Mouse (Mus musculus) CH12.LX (cell line): Measurements from ENCODE around the gene Vmn1r224.

Experiments
- CHD2 ChIP-seq: IDR thresholded peaks from 2 replicates; pipeline ENCODE4 v1.6.1; 2011; ENCODE audit warnings: low read length, improper control_type of control experiment
- CTCF ChIP-seq, 2 experiments: IDR thresholded peaks in 1 of 2; conservative IDR thresholded peaks in 1 of 2; 2 replicates each; pipeline ENCODE4 v1.5.1; 2011 to 2012; ENCODE audit warnings: low read depth in 2 of 2, low read length in 2 of 2, improper control_type of control experiment in 1 of 2, inconsistent platforms in 1 of 2, mild to moderate bottlenecking in 1 of 2, moderate library complexity in 1 of 2
- E2F4 ChIP-seq: IDR thresholded peaks from 2 replicates; pipeline ENCODE4 v1.6.1; 2011; ENCODE audit warnings: low read depth, low read length, improper control_type of control experiment; ENCODE audit not compliant: insufficient replicate concordance
- GABPA ChIP-seq: IDR thresholded peaks from 2 replicates; pipeline ENCODE4 v1.6.1; 2012; ENCODE audit warnings: low read depth, low read length, improper control_type of control experiment, inconsistent platforms; ENCODE audit not compliant: insufficient replicate concordance
- JUN ChIP-seq: IDR thresholded peaks from 2 replicates; pipeline ENCODE4 v1.6.1; 2011; ENCODE audit warnings: low read depth, mild to moderate bottlenecking, low read length, improper control_type of control experiment, moderate library complexity; ENCODE audit not compliant: insufficient read depth
- MAX ChIP-seq: IDR thresholded peaks from 2 replicates; pipeline ENCODE4 v1.6.1; 2011; ENCODE audit warnings: low read length, improper control_type of control experiment
- MEF2A ChIP-seq: IDR thresholded peaks from 2 replicates; pipeline ENCODE4 v1.6.1; 2014; ENCODE audit warnings: low read depth, mild to moderate bottlenecking, inconsistent platforms, low read length, improper control_type of control experiment, borderline replicate concordance
- POLR2A ChIP-seq: IDR thresholded peaks from 2 replicates; pipeline ENCODE4 v1.6.1; 2011; ENCODE audit warnings: low read depth, mild to moderate bottlenecking, improper control_type of control experiment, low read length
- POLR2AphosphoS2 ChIP-seq: IDR thresholded peaks from 2 replicates; pipeline ENCODE4 v1.6.1; 2011; ENCODE audit warnings: low read depth, low read length, improper control_type of control experiment
- USF1 ChIP-seq: IDR thresholded peaks from 2 replicates; pipeline ENCODE4 v1.6.1; 2014; ENCODE audit warnings: low read depth, mild to moderate bottlenecking, inconsistent platforms, low read length, improper control_type of control experiment
- USF2 ChIP-seq: conservative IDR thresholded peaks from 2 replicates; pipeline ENCODE4 v1.6.1; 2011; ENCODE audit warnings: low read depth, low read length, improper control_type of control experiment
- ZC3H11A ChIP-seq: IDR thresholded peaks from 2 replicates; pipeline ENCODE4 v1.6.1; 2012; ENCODE audit warnings: low read depth, mild to moderate bottlenecking, inconsistent platforms, low read length, improper control_type of control experiment

DNA sequence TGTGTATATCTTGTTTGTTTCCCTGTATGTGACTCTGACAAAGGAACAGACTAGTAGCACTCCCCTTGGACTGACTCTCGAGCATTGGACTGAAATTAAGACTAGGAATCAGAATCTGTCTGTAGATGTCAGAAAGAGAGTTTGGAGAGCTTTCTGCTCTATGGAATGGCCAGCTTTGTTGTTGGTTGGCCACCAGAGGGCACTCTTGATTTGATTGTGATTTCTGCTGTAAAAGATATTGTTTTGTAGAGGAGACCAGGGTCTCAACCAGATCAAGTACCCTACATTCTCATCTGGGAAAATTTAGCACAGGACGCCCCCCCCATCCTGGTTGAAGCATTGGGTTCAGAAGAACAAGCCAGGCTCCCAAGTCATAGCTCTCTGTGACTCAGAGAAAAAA lies 14.8 kb upstream of the Vmn1r224 start:
- TF ChIP-seq CTCF (conservative IDR thresholded peaks at IDR 0.05 in 1 of 2, IDR thresholded peaks at IDR 0.05 in 1 of 2; ENCODE audit: low read depth in 2 of 2, low read length in 2 of 2) (peak in 1 of 2 experiments; percentile 38; a peak in 2 of 4 replicates), E2F4 (no peak), GABPA (no peak), MAX (no peak), USF1 (no peak), JUN (no peak), POLR2AphosphoS2 (no peak), POLR2A (no peak), MEF2A (no peak), ZC3H11A (no peak), USF2 (no peak), CHD2 (no peak)
